Mouse (Mus musculus) right cerebral cortex, adult 18-20 months (tissue): Measurements from ENCODE around the gene Gm4846.
"Not testable (repeated sequence)": the region's sequence is repeated elsewhere in the genome, so short reads cannot be mapped to it uniquely, and the experiment has no call there.

Experiments
- DNase-seq: peaks from one replicate; pipeline ENCODE4 v3.0.0; 2022; ENCODE audit warnings: mixed read lengths

Gene Gm4846

GRCm38 (mm10) chr1:166497488-166497887, at the start of gene Gm4846:
Gm4846 (minus strand) TSS chr1:166497588.
- not testable (repeated sequence) for DNase-seq

- not testable (repeated sequence) for DNase-seq
Measured at GRCm38 (mm10) chr1:166531521-166531920, 34.1 kb upstream of the Gm4846 start.

GRCm38 (mm10) chr1:166524709-166525108, 27.3 kb upstream of the Gm4846 start:
- not testable (repeated sequence) for DNase-seq

GRCm38 (mm10) chr1:166519626-166520025, 22.2 kb upstream of the Gm4846 start:
- not testable (repeated sequence) for DNase-seq

GRCm38 (mm10) chr1:166516556-166516955, 19.2 kb upstream of the Gm4846 start:
- no peak for DNase-seq

GRCm38 (mm10) chr1:166504206-166504605, 6.8 kb upstream of the Gm4846 start:
- not testable (repeated sequence) for DNase-seq

GRCm38 (mm10) chr1:166479503-166479902, 17.9 kb downstream of the Gm4846 start:
- no peak for DNase-seq

- DNase-seq, result no peak
Measured at GRCm38 (mm10) chr1:166467172-166467571, 30.2 kb downstream of the Gm4846 start.

GRCm38 (mm10) chr1:166462544-166462943, 34.8 kb downstream of the Gm4846 start:
- no peak for DNase-seq

GRCm38 (mm10) chr1:166441992-166442391, 55.4 kb downstream of the Gm4846 start:
- DNase-seq, result no peak

GRCm38 (mm10) chr1:166439426-166439825, 58.0 kb downstream of the Gm4846 start:
- no peak for DNase-seq
